Mouse (Mus musculus) testis, adult 2 months (tissue): ENCODE measurements around the gene Sostdc1. TPM values are rescaled to one million over a fixed set of nuclear protein-coding genes. Genes with fewer than 3 reads are reported as not detected.

Experiments
- H3K27ac ChIP-seq: fragments of 200-500 bp; 2 replicates; pipeline ENCODE4 v1.5.1; 2012; ENCODE audit warnings: low read depth, low read length; ENCODE audit not compliant: control insufficient read depth, insufficient read depth
- H3K27me3 ChIP-seq: fragments of 200-500 bp; 2 replicates; pipeline ENCODE4 v1.6.1; 2012; ENCODE audit warnings: mild to moderate bottlenecking, low read length, moderate library complexity; ENCODE audit not compliant: control insufficient read depth, insufficient read depth
- H3K36me3 ChIP-seq: fragments of 200-500 bp; 2 replicates; pipeline ENCODE4 v1.6.1; 2012; ENCODE audit warnings: mild to moderate bottlenecking, low read length; ENCODE audit not compliant: control insufficient read depth, insufficient read depth
- H3K4me1 ChIP-seq: fragments of 200-500 bp; 2 replicates; pipeline ENCODE4 v1.6.1; 2012; ENCODE audit warnings: low read length; ENCODE audit not compliant: control insufficient read depth, insufficient read depth
- H3K4me3 ChIP-seq: fragments of 200-500 bp; 2 replicates; pipeline ENCODE4 v1.5.1; 2012; ENCODE audit warnings: low read depth, mild to moderate bottlenecking, low read length, moderate library complexity, mixed read lengths; ENCODE audit not compliant: control insufficient read depth
- CTCF ChIP-seq: fragments of 200-500 bp; IDR thresholded peaks from 2 replicates; pipeline ENCODE4 v1.5.1; 2012; ENCODE audit warnings: low read depth, mild to moderate bottlenecking, inconsistent platforms, low read length, moderate library complexity; ENCODE audit not compliant: control insufficient read depth, insufficient read depth, insufficient replicate concordance
- POLR2A ChIP-seq: fragments of 200-500 bp; IDR thresholded peaks from 2 replicates; pipeline ENCODE4 v1.6.1; 2012; ENCODE audit warnings: low read depth, mild to moderate bottlenecking, inconsistent platforms, low read length, moderate library complexity; ENCODE audit not compliant: control insufficient read depth
- polyA plus RNA-seq: library from polyadenylated mRNA; depleted of rRNA; stranded (reverse); fragments of >200 nt; gene quantifications from 2 replicates; pipeline ENCODE4 v1.2.3, GENCODE M21; 2012; rRNA removed

Gene Sostdc1
- polyA plus RNA-seq, 1 experiment = 1.6 TPM

DNA sequence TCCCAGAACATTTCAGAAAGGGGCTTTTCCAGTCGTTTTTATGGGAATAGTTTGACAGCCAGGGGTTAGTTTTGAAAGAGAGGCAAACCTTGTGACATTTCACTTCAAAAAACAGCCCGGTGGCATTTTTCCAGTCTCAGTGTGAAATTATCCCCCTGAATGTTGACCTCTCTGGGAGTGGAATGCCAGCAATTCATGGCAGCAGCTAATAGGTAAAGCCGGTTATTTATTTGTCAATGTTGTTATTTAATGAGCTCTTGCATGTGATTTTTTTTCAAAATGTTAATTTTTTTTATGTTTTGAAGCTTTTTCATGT, 3.8 kb downstream of the Sostdc1 start:
- TF ChIP-seq CTCF (no peak), POLR2A (no peak)
- H3K4me3 ChIP-seq = no peak overlapping the region
- H3K27ac ChIP-seq = no peak overlapping the region
- no peaks in the 10 kb centered on the region; the same call in 1 of the 2 replicates for H3K4me1 ChIP-seq
- no peaks in the 10 kb centered on the region for H3K27me3 ChIP-seq
- H3K36me3 ChIP-seq = no peaks in the 10 kb centered on the region

DNA sequence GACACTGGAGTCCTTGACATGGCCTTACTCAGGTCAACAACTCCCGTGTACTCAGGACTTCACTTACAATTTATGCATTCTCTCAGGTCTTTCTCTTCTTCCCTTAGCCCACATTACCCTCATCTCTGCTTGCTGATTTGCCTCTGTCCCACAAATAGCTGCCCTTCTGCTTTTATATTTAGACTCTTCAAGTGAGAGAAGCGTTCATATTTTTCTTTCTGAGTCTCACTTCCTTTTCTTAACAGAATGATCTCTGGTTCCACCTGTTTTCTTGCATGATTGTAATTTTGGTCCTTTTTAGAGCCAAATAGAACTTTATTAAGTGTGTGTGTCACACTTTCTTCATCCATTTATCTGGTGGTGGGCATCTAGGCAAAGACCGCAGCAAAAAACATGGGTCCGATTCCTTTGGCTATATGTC, 12.2 kb downstream of the Sostdc1 start:
- Histone ChIP-seq H3K4me1 (no peaks in the 10 kb centered on the region), H3K4me3 (no peak overlapping the region), H3K27ac (no peak overlapping the region), H3K36me3 (no peaks in the 10 kb centered on the region), H3K27me3 (no peaks in the 10 kb centered on the region)
- TF ChIP-seq POLR2A = no peak
- no peak for TF ChIP-seq CTCF

DNA sequence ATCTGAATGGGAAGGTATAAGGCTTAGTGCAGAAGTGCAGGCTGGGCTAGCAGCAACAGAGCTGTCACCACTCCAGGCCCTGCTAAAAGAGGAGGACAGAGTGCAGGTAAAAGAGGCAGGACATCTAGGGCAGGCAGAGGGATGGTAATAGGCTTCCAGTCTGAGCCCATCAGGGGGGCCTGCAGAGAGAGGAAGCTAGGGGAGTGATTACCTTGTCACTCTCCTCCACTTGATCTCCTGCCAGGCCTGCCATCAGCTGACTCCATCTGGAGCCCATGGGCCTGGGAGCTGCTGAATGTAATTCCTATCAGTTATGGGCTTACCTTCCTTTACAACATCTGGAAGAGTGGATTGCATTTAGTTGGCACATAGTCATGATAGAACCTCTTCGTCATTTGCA, 18.7 kb downstream of the Sostdc1 start:
- TF ChIP-seq CTCF = no peak
- TF ChIP-seq POLR2A = no peak
- H3K4me1 ChIP-seq = no peaks in the 10 kb centered on the region

DNA sequence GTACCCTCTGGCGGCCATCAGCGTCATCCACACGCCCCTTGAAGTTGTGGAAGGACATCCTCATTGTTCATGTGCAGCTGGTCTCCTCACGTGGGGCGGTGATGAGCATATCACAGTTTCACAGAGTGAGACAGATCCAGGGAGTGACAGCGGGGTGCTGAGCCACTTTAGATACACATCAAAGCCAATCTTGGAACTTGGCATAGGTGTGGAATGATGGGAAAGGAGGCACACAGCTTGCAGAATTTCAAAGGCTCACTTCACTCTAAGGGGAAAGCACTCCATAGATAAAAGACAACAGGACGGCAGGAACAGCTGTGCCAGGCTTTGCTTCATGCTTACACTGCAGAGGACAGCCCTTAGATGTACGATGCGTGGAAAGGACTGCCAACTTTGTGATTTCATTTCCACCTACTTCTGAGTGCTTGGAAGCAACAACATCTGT, 19.9 kb downstream of the Sostdc1 start:
- H3K36me3 ChIP-seq = no peaks in the 10 kb centered on the region
- H3K27me3 ChIP-seq = no peaks in the 10 kb centered on the region
- no peak overlapping the region for H3K27ac ChIP-seq
- TF ChIP-seq POLR2A (no peak), CTCF (no peak)
- no peak overlapping the region for H3K4me3 ChIP-seq
- no peaks in the 10 kb centered on the region for H3K4me1 ChIP-seq

More for the DNA sequence above, 18.7 kb downstream of the Sostdc1 start:
- Histone ChIP-seq H3K27ac (no peak overlapping the region), H3K4me3 (no peak overlapping the region), H3K27me3 (no peaks in the 10 kb centered on the region), H3K36me3 (no peaks in the 10 kb centered on the region)

DNA sequence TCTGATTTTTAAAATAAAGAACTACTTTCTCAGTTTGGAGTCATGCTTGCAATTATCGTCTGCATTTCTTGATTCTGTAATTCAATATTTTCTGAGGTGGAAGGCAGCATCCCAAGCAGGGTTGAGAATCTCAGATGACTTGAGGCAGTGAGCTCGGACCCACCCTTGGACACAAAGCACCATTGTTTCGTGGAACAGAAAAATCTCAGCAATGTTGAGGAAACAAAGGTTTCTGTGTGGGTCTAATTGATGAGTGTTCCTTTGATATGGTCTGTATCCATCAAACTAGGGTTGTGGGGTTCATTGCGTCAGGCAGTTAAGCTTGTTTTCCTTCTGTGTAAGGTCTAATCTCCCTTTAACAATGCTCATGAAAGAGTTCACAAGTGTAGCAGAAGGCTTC, 30.2 kb downstream of the Sostdc1 start:
- no peaks in the 10 kb centered on the region for H3K27me3 ChIP-seq
- H3K4me1 ChIP-seq = no peaks in the 10 kb centered on the region
- no peak overlapping the region for H3K4me3 ChIP-seq
- no peaks in the 10 kb centered on the region for H3K36me3 ChIP-seq
- TF ChIP-seq CTCF (no peak), POLR2A (no peak)
- no peak overlapping the region for H3K27ac ChIP-seq

DNA sequence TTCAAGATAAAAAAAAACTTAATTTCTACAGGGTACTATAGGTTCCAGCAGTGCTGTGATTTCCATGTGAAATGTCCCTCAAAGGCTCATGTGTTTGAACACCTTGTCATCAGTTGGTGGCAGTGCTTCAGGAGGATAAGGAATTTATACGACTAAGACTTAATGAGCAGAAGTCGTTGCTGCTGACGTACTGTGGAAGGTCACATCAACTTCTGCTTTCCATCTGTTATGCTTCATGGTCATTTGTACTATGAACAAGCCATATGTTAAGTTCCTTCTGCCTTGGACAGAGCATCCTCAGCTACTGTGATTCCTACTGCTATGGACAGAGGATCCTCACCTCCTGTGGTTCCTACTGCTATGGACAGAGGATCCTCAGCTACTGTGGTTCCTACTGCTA, 46.1 kb downstream of the Sostdc1 start:
- H3K4me3 ChIP-seq = no peak overlapping the region
- TF ChIP-seq CTCF = no peak
- TF ChIP-seq POLR2A = no peak
- H3K27ac ChIP-seq = no peak overlapping the region
- H3K36me3 ChIP-seq = no peaks in the 10 kb centered on the region
- no peaks in the 10 kb centered on the region for H3K4me1 ChIP-seq
- H3K27me3 ChIP-seq = no peaks in the 10 kb centered on the region

DNA sequence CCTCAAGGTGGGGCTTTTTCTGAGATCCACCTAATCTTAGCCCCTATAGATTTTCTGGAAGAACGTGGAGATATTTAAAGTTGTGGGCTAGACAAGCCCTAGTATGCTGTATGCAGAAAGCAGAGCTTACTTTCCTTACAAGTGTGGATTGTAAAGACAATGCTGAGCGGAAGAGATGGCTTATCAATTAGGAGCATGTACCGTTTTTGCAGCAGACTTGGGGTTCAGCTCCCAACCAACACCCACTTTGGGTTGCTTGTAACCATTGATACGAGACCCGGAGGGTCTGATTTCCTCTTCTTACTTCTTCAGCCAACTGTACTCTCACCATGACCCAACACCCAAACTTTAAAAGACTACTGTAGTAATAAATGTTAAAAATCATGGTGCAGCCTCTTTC, 46.8 kb downstream of the Sostdc1 start:
- Histone ChIP-seq H3K4me1 (no peaks in the 10 kb centered on the region), H3K4me3 (no peak overlapping the region), H3K27me3 (no peaks in the 10 kb centered on the region), H3K36me3 (no peaks in the 10 kb centered on the region), H3K27ac (no peak overlapping the region)
- TF ChIP-seq POLR2A (no peak), CTCF (no peak)

DNA sequence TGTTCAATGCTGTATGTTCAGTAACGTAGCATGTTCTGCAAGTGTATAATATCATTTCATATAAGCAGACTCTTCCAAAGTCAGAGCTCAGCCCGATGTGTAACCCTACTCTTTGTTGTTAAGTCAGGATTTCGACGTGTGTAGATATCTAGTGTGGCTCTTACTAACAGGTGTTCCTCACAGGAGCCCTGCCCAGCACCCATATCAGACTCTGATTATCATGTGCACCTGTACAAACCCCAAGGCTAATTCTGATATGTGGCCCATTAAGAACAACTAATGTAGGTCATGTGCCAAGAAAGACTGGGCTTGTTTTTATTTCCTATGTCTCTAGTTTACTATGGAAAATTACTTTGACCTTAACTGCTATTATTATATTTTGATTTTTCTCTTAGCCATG, 50.1 kb downstream of the Sostdc1 start:
- Histone ChIP-seq H3K27me3 (no peaks in the 10 kb centered on the region), H3K4me3 (no peak overlapping the region), H3K27ac (no peak overlapping the region), H3K36me3 (no peaks in the 10 kb centered on the region), H3K4me1 (no peaks in the 10 kb centered on the region)
- no peak for TF ChIP-seq POLR2A

Other genes with a start within 250 kb of the Sostdc1 start
- 1.3 and 1.4 TPM in 2 replicates for gene Ankmy2, start 157.0 kb upstream of the Sostdc1 start, polyA plus RNA-seq
- 1.3 and 2.2 TPM in 2 replicates for gene Bzw2, start 156.1 kb upstream of the Sostdc1 start, polyA plus RNA-seq
- 23.4 and 27.1 TPM in 2 replicates for gene Lrrc72, start 60.7 kb upstream of the Sostdc1 start, polyA plus RNA-seq
- 1.5 and 1.8 TPM in 2 replicates for gene Ispd, start 67.3 kb downstream of the Sostdc1 start, polyA plus RNA-seq
- gene D630036H23Rik, start 68.0 kb downstream of the Sostdc1 start, polyA plus RNA-seq = 0.37 and 0.72 TPM in 2 replicates